Mouse (Mus musculus): Measurements from ENCODE around the gene Nsmf. TPM values are rescaled to one million over a fixed set of nuclear protein-coding genes. Genes with fewer than 3 reads are reported as not detected.

Nsmf gene
- total RNA-seq, 2 experiments from 2014 or later, result 6.9 to 15.0 TPM

- H3K4me3 ChIP-seq, result no peak overlapping the region
- no peak for DNase-seq
- TF ChIP-seq CTCF (IDR thresholded peaks at IDR 0.05), result no peak
- intact Hi-C loops (cut with DNase I), result no loop called here
- H3K27ac ChIP-seq, result no peak overlapping the region
Observed at GRCm38 (mm10) chr2:25063523-25063922, 9.4 kb downstream of the Nsmf start.

- Histone ChIP-seq H3K27ac (no peak overlapping the region), H3K4me3 (no peak overlapping the region)
- TF ChIP-seq CTCF (IDR thresholded peaks at IDR 0.05), result no peak
- DNase-seq, result no peak
- intact Hi-C loops (cut with DNase I), result no loop called here
Observed at GRCm38 (mm10) chr2:25064285-25064684, 10.1 kb downstream of the Nsmf start.

- DNase-seq, result no peak
- no peak for TF ChIP-seq CTCF (IDR thresholded peaks at IDR 0.05)
- Histone ChIP-seq H3K4me3 (no peak overlapping the region), H3K27ac (no peak overlapping the region)
- intact Hi-C loops (cut with DNase I), result no loop called here
Observed at GRCm38 (mm10) chr2:25065537-25065936, 11.4 kb downstream of the Nsmf start.

- Histone ChIP-seq H3K4me3 (no peak overlapping the region), H3K27ac (no peak overlapping the region)
- DNase-seq, result no peak
- no peak for TF ChIP-seq CTCF (IDR thresholded peaks at IDR 0.05)
- intact Hi-C loops (cut with DNase I), result no loop called here
Observed at GRCm38 (mm10) chr2:25066552-25066951, 12.4 kb downstream of the Nsmf start.

- H3K27ac ChIP-seq, result no peak overlapping the region
- intact Hi-C loops (cut with DNase I), result no loop called here
- H3K4me3 ChIP-seq, result no peak overlapping the region
- TF ChIP-seq CTCF (IDR thresholded peaks at IDR 0.05), result no peak
- DNase-seq, result no peak
Observed at GRCm38 (mm10) chr2:25069537-25069936, 15.4 kb downstream of the Nsmf start.

GRCm38 (mm10) chr2:25072398-25072797 lies 18.2 kb downstream of the Nsmf start:
- no peak overlapping the region for H3K4me3 ChIP-seq
- H3K27ac ChIP-seq, result no peak overlapping the region
- no peak for DNase-seq
- intact Hi-C loops (cut with DNase I), result no loop called here
- no peak; the same call in 1 of the 2 replicates for TF ChIP-seq CTCF (IDR thresholded peaks at IDR 0.05)

- no peak for TF ChIP-seq CTCF (IDR thresholded peaks at IDR 0.05)
- Histone ChIP-seq H3K4me3 (no peak overlapping the region), H3K27ac (no peak overlapping the region)
- peak; percentile 41 for DNase-seq
- intact Hi-C loops (cut with DNase I), result no loop called here
Observed at GRCm38 (mm10) chr2:25075506-25075905, 21.4 kb downstream of the Nsmf start.

- TF ChIP-seq CTCF (IDR thresholded peaks at IDR 0.05), result no peak
Observed at GRCm38 (mm10) chr2:25078967-25079366, 24.8 kb downstream of the Nsmf start.

GRCm38 (mm10) chr2:25080076-25080475 lies 25.9 kb downstream of the Nsmf start, which contains the start of gene Entpd8:
TSS of gene Entpd8 (plus strand) at chr2:25080304.
- no peak for TF ChIP-seq CTCF (IDR thresholded peaks at IDR 0.05)
- Histone ChIP-seq H3K4me3 (no peak within 1 kb of the TSS), H3K27ac (no peak within 1 kb of the TSS)
- intact Hi-C loops (cut with DNase I), result no loop called here
- no peak for DNase-seq

More at GRCm38 (mm10) chr2:25078967-25079366, 24.8 kb downstream of the Nsmf start:
- intact Hi-C loops (cut with DNase I), result no loop called here
- DNase-seq, result no peak
- no peak overlapping the region for H3K27ac ChIP-seq
- no peak overlapping the region for H3K4me3 ChIP-seq

GRCm38 (mm10) chr2:25083697-25084096 lies 29.5 kb downstream of the Nsmf start:
- no peak for DNase-seq
- Histone ChIP-seq H3K27ac (no peak overlapping the region), H3K4me3 (no peak overlapping the region)
- no peak for TF ChIP-seq CTCF (IDR thresholded peaks at IDR 0.05)
- intact Hi-C loops (cut with DNase I), result no loop called here

GRCm38 (mm10) chr2:25085571-25085970 lies 31.4 kb downstream of the Nsmf start:
- H3K27ac ChIP-seq, result no peak overlapping the region

GRCm38 (mm10) chr2:25087842-25088241 lies 33.7 kb downstream of the Nsmf start:
- H3K27ac ChIP-seq, result no peak overlapping the region
- TF ChIP-seq CTCF (IDR thresholded peaks at IDR 0.05), result no peak
- no peak overlapping the region for H3K4me3 ChIP-seq
- no peak for DNase-seq
- intact Hi-C loops (cut with DNase I), result no loop called here

More at GRCm38 (mm10) chr2:25085571-25085970, 31.4 kb downstream of the Nsmf start:
- intact Hi-C loops (cut with DNase I), result no loop called here
- no peak overlapping the region for H3K4me3 ChIP-seq
- no peak for TF ChIP-seq CTCF (IDR thresholded peaks at IDR 0.05)
- DNase-seq, result no peak

- Histone ChIP-seq H3K4me3 (no peak overlapping the region), H3K27ac (no peak overlapping the region)
- TF ChIP-seq CTCF (IDR thresholded peaks at IDR 0.05), result no peak
- intact Hi-C loops (cut with DNase I), result no loop called here
- DNase-seq, result no peak
Observed at GRCm38 (mm10) chr2:25088636-25089035, 34.5 kb downstream of the Nsmf start.

- intact Hi-C loops (cut with DNase I), result no loop called here
- H3K4me3 ChIP-seq, result no peak overlapping the region
- no peak overlapping the region for H3K27ac ChIP-seq
- no peak for TF ChIP-seq CTCF (IDR thresholded peaks at IDR 0.05)
- DNase-seq, result no peak
Observed at GRCm38 (mm10) chr2:25094785-25095108, 40.6 kb downstream of the Nsmf start.
